In the genomic region with DNA sequence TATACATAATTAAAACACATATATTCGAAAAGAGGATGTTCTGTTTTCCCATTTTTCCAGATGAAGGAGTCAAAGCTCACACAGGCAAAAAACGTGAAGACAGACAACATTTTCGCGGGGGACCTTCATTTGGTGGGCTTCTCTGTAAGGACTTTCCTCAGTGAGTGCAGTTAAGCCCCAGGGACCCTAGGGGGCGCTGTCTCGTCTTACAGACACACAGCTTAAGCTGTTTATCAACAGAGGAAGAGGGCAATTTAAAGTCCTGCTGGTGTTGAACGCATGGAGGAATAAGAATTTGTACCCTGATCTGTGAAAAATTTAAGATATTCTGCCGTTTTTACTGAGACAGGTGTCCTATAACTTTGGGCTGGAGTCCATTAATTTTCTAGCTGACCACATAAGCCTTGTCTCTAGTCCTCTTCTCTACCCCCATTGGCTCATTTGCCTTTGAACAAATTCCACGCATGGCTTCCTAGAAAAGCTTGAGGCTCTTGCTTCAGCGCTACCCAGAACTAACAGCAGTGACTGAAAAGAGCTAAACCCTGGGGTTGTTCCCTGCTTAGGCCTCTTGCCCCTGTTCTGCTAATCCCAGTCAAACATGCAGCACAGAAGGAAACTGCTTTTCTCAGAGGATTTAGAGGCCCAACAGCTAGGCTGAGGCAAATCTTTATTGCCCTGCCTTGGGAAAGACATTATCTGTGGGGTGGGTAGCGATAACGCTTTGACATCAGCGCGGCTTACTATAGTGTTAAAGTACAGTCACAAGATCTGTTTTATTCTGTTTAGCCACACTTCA, we compare ENCODE assay signal across 7 mouse cellular contexts.
DNase-seq lines count a peak whose midpoint lies in the region; ATAC-seq and TF ChIP-seq lines count a peak whose summit lies in the region.

No protein-coding gene starts in this region.

- WGBS in midbrain, embryonic 14.5 days, result 42% methylated on average over 14 of the region's 14 CpGs

- no peak overlapping the region for H3K4me3 ChIP-seq in left cerebral cortex, adult 2 months
- no peak overlapping the region for H3K4me3 ChIP-seq in cortical plate, adult 2 months (ENCODE audit: insufficient read depth, low read length)
- no peak overlapping the region for H3K4me3 ChIP-seq in midbrain, embryonic 14.5 days (replicated peaks; ENCODE audit: low read depth, low read length)

- DNase-seq in left cerebral cortex, adult 2 months (ENCODE audit: extremely low spot score in 1 of 2, low spot score in 2 of 2), result no peak
- no peak for DNase-seq in left cerebral cortex, postnatal 10 days (ENCODE audit: extremely low spot score in 1 of 2, low spot score in 2 of 2)
- DNase-seq in heart, postnatal 4 days, result peak; percentile 45
- DNase-seq in midbrain, embryonic 14.5 days, result peak; percentile 67
- no peak for DNase-seq in urinary bladder, postnatal 36 days (ENCODE audit: low spot score in 2 of 2)
- no peak for DNase-seq in ovary, postnatal 14 days (ENCODE audit: low spot score)

- TF ChIP-seq POLR2A in cortical plate, adult 2 months (IDR thresholded peaks at IDR 0.05; ENCODE audit: extremely low read depth, insufficient read depth, low read length), result no peak

- no peaks in the 10 kb centered on the region for H3K9me3 ChIP-seq in midbrain, embryonic 14.5 days (ENCODE audit: control insufficient read depth, low read length)

- no peaks in the 10 kb centered on the region for H3K4me1 ChIP-seq in cortical plate, adult 2 months (ENCODE audit: control insufficient read depth, insufficient read depth, low read length)
- H3K4me1 ChIP-seq in midbrain, embryonic 14.5 days (ENCODE audit: control insufficient read depth, insufficient read depth, low read length), result peaks cover 19% of the 10 kb centered on the region

- ATAC-seq in midbrain, embryonic 14.5 days (ENCODE audit: low FRiP score, low TSS enrichment), result peak; percentile 26; the same call in 1 of the 2 replicates

- no peak overlapping the region for H3K9ac ChIP-seq in midbrain, embryonic 14.5 days (replicated peaks; ENCODE audit: low read length)

- TF ChIP-seq CTCF in left cerebral cortex, adult 2 months (IDR thresholded peaks at IDR 0.05), result peak; percentile 44
- TF ChIP-seq CTCF in cortical plate, adult 2 months (IDR thresholded peaks at IDR 0.05; ENCODE audit: extremely low read depth, insufficient read depth, low read length), result 0 out of 2 replicates have a peak, but pooled peaks have one; percentile 18

- no peak overlapping the region for H3K27ac ChIP-seq in left cerebral cortex, adult 2 months
- no peak overlapping the region for H3K27ac ChIP-seq in cortical plate, adult 2 months (ENCODE audit: insufficient read depth, low read length)
- H3K27ac ChIP-seq in midbrain, embryonic 14.5 days (replicated peaks; ENCODE audit: low read depth, low read length), result no peak overlapping the region

- no peaks in the 10 kb centered on the region for H3K27me3 ChIP-seq in midbrain, embryonic 14.5 days (ENCODE audit: control insufficient read depth, insufficient read depth, low read length)

- intact Hi-C loops in left cerebral cortex, adult 2 months (cut with DNase I), result no loop called here
- intact Hi-C loops in left cerebral cortex, postnatal 10 days (cut with DNase I), result no loop called here

- no peaks in the 10 kb centered on the region for H3K36me3 ChIP-seq in midbrain, embryonic 14.5 days (ENCODE audit: control insufficient read depth, insufficient read depth, low read length)

- no peak overlapping the region for H3K4me2 ChIP-seq in midbrain, embryonic 14.5 days (ENCODE audit: low read length)

Comparison
In these comparisons a context has a peak if more than half of its experiments do, and no peak if none do; other contexts are left out.
1. DNase-seq: peak in heart, postnatal 4 days (single experiment) and midbrain, embryonic 14.5 days (single experiment); none in left cerebral cortex, adult 2 months (0 of 2), left cerebral cortex, postnatal 10 days (0 of 2), urinary bladder, postnatal 36 days (0 of 2) and ovary, postnatal 14 days (single experiment).